Mouse (Mus musculus) MEL (cell line): ENCODE data around the gene Spats2. TPM values are rescaled to one million over a fixed set of nuclear protein-coding genes. Genes with fewer than 3 reads are reported as not detected.
A peak's percentile ranks its signal among the peaks of the same experiment; 100 is the strongest.

Experiments
- DNase-seq: peaks from one replicate; pipeline ENCODE4 v3.0.0; 2011; ENCODE audit warnings: low read depth, low spot score
- H3K27ac ChIP-seq: 2 replicates; pipeline ENCODE4 v1.5.1; 2012; ENCODE audit warnings: low read depth, mild to moderate bottlenecking, control low read depth, low read length, moderate library complexity; ENCODE audit not compliant: control insufficient read depth
- H3K27me3 ChIP-seq, 2 experiments: fragments of 150-350 bp in 1 of 2; sonication (generic) in 1 of 2; 2 replicates each; pipeline ENCODE4 v1.6.1; 2012; ENCODE audit warnings: low read length in 2 of 2, mild to moderate bottlenecking in 2 of 2, improper control_type of control experiment in 1 of 2, moderate library complexity in 1 of 2; ENCODE audit not compliant: insufficient read depth in 2 of 2, control insufficient read depth in 1 of 2
- H3K36me3 ChIP-seq, 2 experiments: 2 replicates each; pipeline ENCODE4 v1.6.1; 2012 to 2014; ENCODE audit warnings: low read length in 2 of 2, improper control_type of control experiment in 1 of 2, inconsistent platforms in 1 of 2, mild to moderate bottlenecking in 1 of 2; ENCODE audit not compliant: insufficient read depth in 2 of 2, control insufficient read depth in 1 of 2
- H3K4me1 ChIP-seq, 2 experiments: fragments of 150-350 bp in 1 of 2; sonication (generic) in 1 of 2; 2 replicates each; pipeline ENCODE4 v1.6.1; 2012; ENCODE audit warnings: low read length in 2 of 2, improper control_type of control experiment in 1 of 2, mild to moderate bottlenecking in 1 of 2; ENCODE audit not compliant: insufficient read depth in 2 of 2, control insufficient read depth in 1 of 2
- H3K4me3 ChIP-seq, 2 experiments: fragments of 150-350 bp in 1 of 2; sonication (generic) in 1 of 2; 2 replicates each; pipeline ENCODE4 v1.5.1; 2012; ENCODE audit warnings: low read depth in 2 of 2, low read length in 2 of 2, mild to moderate bottlenecking in 2 of 2, moderate library complexity in 2 of 2, control low read depth in 1 of 2, improper control_type of control experiment in 1 of 2; ENCODE audit not compliant: control insufficient read depth in 1 of 2, insufficient read depth in 1 of 2
- H3K79me2 ChIP-seq: 2 replicates; pipeline ENCODE4 v1.6.1; 2012; ENCODE audit warnings: mild to moderate bottlenecking, low read length, moderate library complexity; ENCODE audit not compliant: control insufficient read depth, poor library complexity, insufficient read depth
- H3K9ac ChIP-seq: 2 replicates; pipeline ENCODE4 v1.6.1; 2012; ENCODE audit warnings: low read depth, mild to moderate bottlenecking, control low read depth, low read length, moderate library complexity; ENCODE audit not compliant: control insufficient read depth, poor library complexity, severe bottlenecking
- H3K9me3 ChIP-seq: fragments of 150-350 bp; sonication (generic); replicated peaks from 2 replicates; pipeline ENCODE4 v1.6.1; 2012; ENCODE audit warnings: mild to moderate bottlenecking, low read length, improper control_type of control experiment, moderate library complexity; ENCODE audit not compliant: insufficient read depth
- BHLHE40 ChIP-seq: IDR thresholded peaks from 2 replicates; pipeline ENCODE4 v1.6.1; 2012; ENCODE audit warnings: low read depth, mild to moderate bottlenecking, inconsistent platforms, low read length, improper control_type of control experiment, borderline replicate concordance
- CHD1 ChIP-seq: IDR thresholded peaks from 2 replicates; pipeline ENCODE4 v1.6.1; 2012; ENCODE audit warnings: low read depth, mild to moderate bottlenecking, inconsistent platforms, low read length, improper control_type of control experiment
- CHD2 ChIP-seq: IDR thresholded peaks from 2 replicates; pipeline ENCODE4 v1.6.1; 2011; ENCODE audit warnings: low read length, improper control_type of control experiment
- CTCF ChIP-seq, 3 experiments: IDR thresholded peaks in 2 of 3; conservative IDR thresholded peaks in 1 of 3; 2 replicates each; pipeline ENCODE4 v1.5.1; 2011 to 2012; ENCODE audit warnings: low read length in 3 of 3, low read depth in 2 of 3, mild to moderate bottlenecking in 2 of 3, improper control_type of control experiment in 1 of 3, inconsistent platforms in 1 of 3, mixed read lengths in 1 of 3, moderate library complexity in 1 of 3; ENCODE audit not compliant: control insufficient read depth in 1 of 3, insufficient read depth in 1 of 3, poor library complexity in 1 of 3, severe bottlenecking in 1 of 3
- E2F4 ChIP-seq: IDR thresholded peaks from 2 replicates; pipeline ENCODE4 v1.6.1; 2011; ENCODE audit warnings: low read depth, low read length, improper control_type of control experiment, borderline replicate concordance
- ELF1 ChIP-seq: IDR thresholded peaks from 2 replicates; pipeline ENCODE4 v1.6.1; 2014; ENCODE audit warnings: low read depth, mild to moderate bottlenecking, inconsistent platforms, low read length, improper control_type of control experiment, moderate library complexity
- EP300 ChIP-seq, 2 experiments: IDR thresholded peaks; 2 replicates each; pipeline ENCODE4 v1.6.1; 2011; ENCODE audit warnings: improper control_type of control experiment in 2 of 2, low read length in 2 of 2, low read depth in 1 of 2, mild to moderate bottlenecking in 1 of 2
- ETS1 ChIP-seq: IDR thresholded peaks from 2 replicates; pipeline ENCODE4 v1.6.1; 2012; ENCODE audit warnings: low read depth, mild to moderate bottlenecking, inconsistent platforms, low read length, improper control_type of control experiment, moderate library complexity
- GATA1 ChIP-seq: IDR thresholded peaks from 2 replicates; pipeline ENCODE4 v1.6.1; 2011; ENCODE audit warnings: low read depth, low read length, improper control_type of control experiment
- HCFC1 ChIP-seq: IDR thresholded peaks from 2 replicates; pipeline ENCODE4 v1.6.1; 2012; ENCODE audit warnings: low read depth, mild to moderate bottlenecking, inconsistent platforms, low read length, improper control_type of control experiment, moderate library complexity
- KAT2A ChIP-seq: conservative IDR thresholded peaks from 2 replicates; pipeline ENCODE4 v1.6.1; 2012; ENCODE audit warnings: low read depth, low read length, improper control_type of control experiment, inconsistent platforms
- MAFK ChIP-seq: IDR thresholded peaks from 2 replicates; pipeline ENCODE4 v1.6.1; 2011; ENCODE audit warnings: low read depth, mild to moderate bottlenecking, low read length, improper control_type of control experiment, borderline replicate concordance
- MAX ChIP-seq: IDR thresholded peaks from 2 replicates; pipeline ENCODE4 v1.6.1; 2011; ENCODE audit warnings: low read length, improper control_type of control experiment
- MAZ ChIP-seq: IDR thresholded peaks from 2 replicates; pipeline ENCODE4 v1.6.1; 2012; ENCODE audit warnings: low read depth, mild to moderate bottlenecking, inconsistent platforms, low read length, improper control_type of control experiment
- MEF2A ChIP-seq: IDR thresholded peaks from 2 replicates; pipeline ENCODE4 v1.6.1; 2014; ENCODE audit warnings: low read depth, mild to moderate bottlenecking, inconsistent platforms, low read length, improper control_type of control experiment; ENCODE audit not compliant: poor library complexity, insufficient replicate concordance, severe bottlenecking; ENCODE audit errors: extremely low read depth
- MXI1 ChIP-seq: IDR thresholded peaks from 2 replicates; pipeline ENCODE4 v1.6.1; 2011; ENCODE audit warnings: mild to moderate bottlenecking, low read depth, low read length, improper control_type of control experiment
- MYB ChIP-seq: IDR thresholded peaks from 2 replicates; pipeline ENCODE4 v1.6.1; 2011; ENCODE audit warnings: mild to moderate bottlenecking, low read depth, low read length, improper control_type of control experiment
- MYC ChIP-seq: IDR thresholded peaks from 2 replicates; pipeline ENCODE4 v1.6.1; 2011; ENCODE audit warnings: low read depth, mild to moderate bottlenecking, low read length, improper control_type of control experiment, moderate library complexity
- NELFE ChIP-seq: IDR thresholded peaks from 2 replicates; pipeline ENCODE4 v1.6.1; 2011; ENCODE audit warnings: low read depth, low read length, improper control_type of control experiment
- NRF1 ChIP-seq: IDR thresholded peaks from 2 replicates; pipeline ENCODE4 v1.6.1; 2014; ENCODE audit warnings: low read depth, mild to moderate bottlenecking, inconsistent platforms, low read length, improper control_type of control experiment, moderate library complexity; ENCODE audit not compliant: poor library complexity, insufficient read depth, severe bottlenecking
- POLR2A ChIP-seq, 2 experiments: IDR thresholded peaks; 2 replicates each; pipeline ENCODE4 v1.6.1; 2011 to 2012; ENCODE audit warnings: low read length in 2 of 2, mild to moderate bottlenecking in 2 of 2, control low read depth in 1 of 2, improper control_type of control experiment in 1 of 2, low read depth in 1 of 2, moderate library complexity in 1 of 2; ENCODE audit not compliant: control insufficient read depth in 1 of 2, insufficient read depth in 1 of 2, poor library complexity in 1 of 2
- RAD21 ChIP-seq: IDR thresholded peaks from 2 replicates; pipeline ENCODE4 v1.6.1; 2011; ENCODE audit warnings: mild to moderate bottlenecking, low read depth, low read length, improper control_type of control experiment
- RCOR1 ChIP-seq: IDR thresholded peaks from 2 replicates; pipeline ENCODE4 v1.6.1; 2012; ENCODE audit warnings: low read depth, mild to moderate bottlenecking, inconsistent platforms, low read length, improper control_type of control experiment
- SIN3A ChIP-seq: IDR thresholded peaks from 2 replicates; pipeline ENCODE4 v1.6.1; 2012; ENCODE audit warnings: low read length, improper control_type of control experiment, inconsistent platforms
- SMC3 ChIP-seq: IDR thresholded peaks from 2 replicates; pipeline ENCODE4 v1.6.1; 2011; ENCODE audit warnings: low read depth, low read length, improper control_type of control experiment
- TAL1 ChIP-seq: IDR thresholded peaks from 2 replicates; pipeline ENCODE4 v1.6.1; 2012; ENCODE audit warnings: mild to moderate bottlenecking, inconsistent platforms, low read length, moderate library complexity, mixed read lengths
- TBP ChIP-seq: IDR thresholded peaks from 2 replicates; pipeline ENCODE4 v1.8.0; 2011; ENCODE audit warnings: low read depth, low read length, improper control_type of control experiment
- TCF12 ChIP-seq: IDR thresholded peaks from 2 replicates; pipeline ENCODE4 v1.6.1; 2014; ENCODE audit warnings: low read depth, mild to moderate bottlenecking, inconsistent platforms, low read length, improper control_type of control experiment, moderate library complexity
- UBTF ChIP-seq: IDR thresholded peaks from 2 replicates; pipeline ENCODE4 v1.6.1; 2012; ENCODE audit warnings: low read depth, mild to moderate bottlenecking, inconsistent platforms, low read length, improper control_type of control experiment, moderate library complexity, borderline replicate concordance; ENCODE audit not compliant: insufficient read depth
- USF2 ChIP-seq, 2 experiments: IDR thresholded peaks; 2 replicates each; pipeline ENCODE4 v1.6.1; 2011 to 2012; ENCODE audit warnings: improper control_type of control experiment in 2 of 2, low read length in 2 of 2, borderline replicate concordance in 1 of 2, inconsistent platforms in 1 of 2, low read depth in 1 of 2, mild to moderate bottlenecking in 1 of 2; ENCODE audit not compliant: insufficient read depth in 1 of 2
- ZC3H11A ChIP-seq: IDR thresholded peaks from 2 replicates; pipeline ENCODE4 v1.6.1; 2012; ENCODE audit warnings: low read depth, mild to moderate bottlenecking, inconsistent platforms, low read length, improper control_type of control experiment
- ZKSCAN1 ChIP-seq: IDR thresholded peaks from 2 replicates; pipeline ENCODE4 v1.6.1; 2012; ENCODE audit warnings: low read depth, mild to moderate bottlenecking, inconsistent platforms, low read length, improper control_type of control experiment, moderate library complexity
- ZNF384 ChIP-seq: IDR thresholded peaks from 2 replicates; pipeline ENCODE4 v1.6.1; 2012; ENCODE audit warnings: low read depth, mild to moderate bottlenecking, inconsistent platforms, low read length, improper control_type of control experiment
- polyA plus RNA-seq, 2 experiments: library from polyadenylated mRNA; stranded (reverse) in 1 of 2; unstranded in 1 of 2; fragments of >175 nt in 1 of 2; fragments of >200 nt in 1 of 2; gene quantifications; 2 replicates each; pipeline versions ENCODE4 v1.2.1 to v1.2.4; 2012; ENCODE audit warnings: low replicate concordance in 2 of 2, low read depth in 1 of 2; ENCODE audit not compliant: insufficient read length in 2 of 2, insufficient read depth in 1 of 2, missing spikeins in 1 of 2
- total RNA-seq: library from RNA; depleted of rRNA; stranded (reverse); fragments of 300-350 nt; gene quantifications from 2 replicates; pipeline ENCODE4 v1.2.3, GENCODE M21; 2012

Spats2 gene
- total and polyA plus RNA-seq, 3 experiments, result 8.2 to 24.5 TPM; not detected in 1

- Histone ChIP-seq H3K36me3 (peaks cover 0 to 5% of the 10 kb centered on the region in 2 experiments; a peak in 2 of 4 replicates), H3K4me1 (peaks cover 0 to 15% of the 10 kb centered on the region in 2 experiments; a peak in 2 of 4 replicates), H3K79me2 (peaks cover 4% of the 10 kb centered on the region; the same call in 1 of the 2 replicates), H3K27ac (peak within 1 kb of the TSS; percentile 95), H3K9me3 (no peaks in the 10 kb centered on the region), H3K27me3 (no peaks in the 10 kb centered on the region), H3K9ac (peak within 1 kb of the TSS; percentile 84), H3K4me3 (peak within 1 kb of the TSS; percentile 76 to 83)
- TF ChIP-seq ETS1 (peak; percentile 60; the same call in 1 of the 2 replicates), E2F4 (no peak), POLR2A (IDR thresholded peaks at IDR 0.05; ENCODE audit: control insufficient read depth in 1 of 2, insufficient read depth in 1 of 2, low read depth in 1 of 2, low read length in 2 of 2, poor library complexity in 1 of 2) (peak; percentile 38 to 77; a peak in 2 of 4 replicates), MAX (peak; percentile 65), MXI1 (peak; percentile 70), TCF12 (0 out of 2 replicates have a peak, but pooled peaks have one; percentile 42), CTCF (IDR thresholded peaks at IDR 0.05 in 2 of 3, conservative IDR thresholded peaks at IDR 0.05 in 1 of 3; ENCODE audit: control insufficient read depth in 1 of 3, insufficient read depth in 1 of 3, low read depth in 2 of 3, low read length in 3 of 3, poor library complexity in 1 of 3, severe bottlenecking in 1 of 3) (0 out of 6 replicates have a peak, but pooled peaks of 1 of the 3 experiments have one; percentile 8), ZKSCAN1 (no peak), SMC3 (no peak), KAT2A (peak; percentile 95), TBP (peak; percentile 48), ZC3H11A (peak; percentile 42; the same call in 1 of the 2 replicates), MAZ (peak; percentile 66), ELF1 (peak; percentile 99), MAFK (no peak), NELFE (peak; percentile 55), RCOR1 (peak; percentile 74; the same call in 1 of the 2 replicates), HCFC1 (peak; percentile 99), UBTF (no peak), ZNF384 (no peak; the same call in 1 of the 2 replicates), CHD2 (peak; percentile 49; the same call in 1 of the 2 replicates), RAD21 (no peak), EP300 (IDR thresholded peaks at IDR 0.05; ENCODE audit: low read depth in 1 of 2, low read length in 2 of 2) (peak in 1 of 2 experiments; percentile 45; a peak in 2 of 4 replicates), CHD1 (no peak), MYB (peak; percentile 94), TAL1 (no peak), NRF1 (peak; percentile 76), GATA1 (peak; percentile 73), MEF2A (no peak), USF2 (IDR thresholded peaks at IDR 0.05; ENCODE audit: borderline replicate concordance in 1 of 2, insufficient read depth in 1 of 2, low read depth in 1 of 2, low read length in 2 of 2) (no peak), MYC (peak; percentile 84), SIN3A (peak; percentile 92), BHLHE40 (no peak)
- DNase-seq, result peak; percentile 100
Measured at GRCm38 (mm10) chr15:99251626-99252380, 126.1 kb downstream of the Spats2 start, which contains the start of gene Mcrs1. Gene Mcrs1 (minus strand): TSS chr15:99251961.
